In genomic region chr12:108249522-108249921, GRCm38 (mm10) we compare ENCODE assay signal across 10 mouse cellular contexts. TPM values are rescaled to one million over a fixed set of nuclear protein-coding genes. Genes with fewer than 3 reads are reported as not detected.
A peak's percentile ranks its signal among the peaks of the same experiment; 100 is the strongest.
DNase-seq lines count a peak whose midpoint lies in the region; ATAC-seq lines count a peak whose summit lies in the region.
"Had no signal": no experiment of that assay in that cellular context is flagged by ENCODE, and none has a peak within 500 bp of the region (broad histone marks: within the 10 kb centered on the region; RNA-seq: fewer than 3 reads in every experiment).

No protein-coding gene starts in this region.

- H3K27ac ChIP-seq in liver, embryonic 11.5 days (ENCODE audit: low read depth, low read length): no peak overlapping the region
- H3K27ac ChIP-seq in heart, embryonic 14.5 days (replicated peaks in 1 of 2; ENCODE audit: control insufficient read depth in 1 of 2, insufficient read depth in 1 of 2, low read depth in 2 of 2, low read length in 2 of 2): peak overlapping the region; percentile 76 to 81
- H3K27ac ChIP-seq in midbrain, embryonic 15.5 days: 0 out of 2 replicates have a peak overlapping the region, but pooled peaks have one; percentile 34
- H3K27ac ChIP-seq: embryonic facial prominence, embryonic 13.5 days had no signal

- H3K36me3 ChIP-seq in liver, embryonic 11.5 days (ENCODE audit: control insufficient read depth, insufficient read depth, low read length): no peaks in the 10 kb centered on the region
- H3K36me3 ChIP-seq in heart, embryonic 14.5 days (ENCODE audit: control insufficient read depth, insufficient read depth, low read length): no peaks in the 10 kb centered on the region
- no peaks in the 10 kb centered on the region for H3K36me3 ChIP-seq in midbrain, embryonic 15.5 days (replicated peaks)
- H3K36me3 ChIP-seq: embryonic facial prominence, embryonic 13.5 days; G1E had no signal

- peaks cover 45% of the 10 kb centered on the region for H3K4me1 ChIP-seq in liver, embryonic 11.5 days (replicated peaks; ENCODE audit: control insufficient read depth, insufficient read depth, low read length)
- peaks cover 73 to 74% of the 10 kb centered on the region in 2 experiments for H3K4me1 ChIP-seq in heart, embryonic 14.5 days (ENCODE audit: control insufficient read depth in 2 of 2, insufficient read depth in 2 of 2, low read length in 2 of 2)
- peaks cover 53% of the 10 kb centered on the region for H3K4me1 ChIP-seq in midbrain, embryonic 15.5 days

- peak; percentile 61 for DNase-seq in liver
- DNase-seq in liver, embryonic 11.5 days (ENCODE audit: low spot score): no peak
- peak; percentile 95 to 96 for DNase-seq in kidney, postnatal 25 days
- no peak for DNase-seq in layer of hippocampus, adult 9-10 months (ENCODE audit: low spot score)
- no peak for DNase-seq in cerebellum, postnatal 14 days

- H3K4me3 ChIP-seq in liver, embryonic 11.5 days (ENCODE audit: low read depth, low read length): no peak overlapping the region
- no peak overlapping the region for H3K4me3 ChIP-seq in heart, embryonic 14.5 days (ENCODE audit: control insufficient read depth in 1 of 2, insufficient read depth in 1 of 2, low read depth in 1 of 2, low read length in 2 of 2)
- H3K4me3 ChIP-seq in midbrain, embryonic 15.5 days: no peak overlapping the region
- H3K4me3 ChIP-seq: embryonic facial prominence, embryonic 13.5 days had no signal

- H3K9ac ChIP-seq in liver, embryonic 11.5 days (ENCODE audit: low read depth, low read length): no peak overlapping the region
- H3K9ac ChIP-seq in heart, embryonic 14.5 days (ENCODE audit: low read length): peak overlapping the region; percentile 27; the same call in 1 of the 2 replicates
- no peak overlapping the region for H3K9ac ChIP-seq in midbrain, embryonic 15.5 days
- H3K9ac ChIP-seq: embryonic facial prominence, embryonic 13.5 days had no signal

- H3K27me3 ChIP-seq in liver, embryonic 11.5 days (replicated peaks; ENCODE audit: control insufficient read depth, insufficient read depth, low read length): no peaks in the 10 kb centered on the region
- H3K27me3 ChIP-seq in heart, embryonic 14.5 days (ENCODE audit: control insufficient read depth, insufficient read depth, low read length): no peaks in the 10 kb centered on the region
- H3K27me3 ChIP-seq in midbrain, embryonic 15.5 days (replicated peaks): no peaks in the 10 kb centered on the region

- H3K9me3 ChIP-seq in liver, embryonic 11.5 days (ENCODE audit: control insufficient read depth, low read length): no peaks in the 10 kb centered on the region
- H3K9me3 ChIP-seq in heart, embryonic 14.5 days (ENCODE audit: control insufficient read depth, low read length): no peaks in the 10 kb centered on the region
- H3K9me3 ChIP-seq in midbrain, embryonic 15.5 days: no peaks in the 10 kb centered on the region
- H3K9me3 ChIP-seq: embryonic facial prominence, embryonic 13.5 days had no signal

- WGBS in liver, embryonic 11.5 days: 73% methylated on average over 10 of the region's 10 CpGs
- 15% methylated on average over 10 of the region's 10 CpGs for WGBS in heart, embryonic 14.5 days
- WGBS in midbrain, embryonic 15.5 days: 49% methylated on average over 10 of the region's 10 CpGs

- no peak for ATAC-seq in liver, embryonic 11.5 days (replicated peaks; ENCODE audit: low FRiP score)
- ATAC-seq in heart, embryonic 14.5 days (ENCODE audit: insufficient number of reproducible peaks, insufficient read depth, low FRiP score, low read depth): no peak
- ATAC-seq in midbrain, embryonic 15.5 days (replicated peaks): no peak
- no peak for ATAC-seq in inflammation-experienced regulatory T-cells, adult 6 months

- H3K4me2 ChIP-seq in liver, embryonic 11.5 days: no peak overlapping the region
- peak overlapping the region; percentile 54 for H3K4me2 ChIP-seq in heart, embryonic 14.5 days (ENCODE audit: low read length)
- no peak overlapping the region for H3K4me2 ChIP-seq in midbrain, embryonic 15.5 days
- H3K4me2 ChIP-seq: embryonic facial prominence, embryonic 13.5 days had no signal

RNA-seq across cellular contexts. Expression of gene Ccdc85c, which starts 25.7 kb away (rescaled TPM):
- polyA plus RNA-seq in liver, embryonic 11.5 days (2014; fragmentation: Nextera tagmentation; extraction: Ambion mirVana): 5.9 and 7.4 TPM in 2 replicates
- 7.2 and 8.2 TPM in 2 replicates for polyA plus RNA-seq in heart, embryonic 14.5 days (2014; fragmentation: Nextera tagmentation; extraction: Ambion mirVana)
- polyA plus RNA-seq in midbrain, embryonic 15.5 days (2015; fragmentation: Nextera tagmentation; extraction: Ambion mirVana): 15.3 and 15.8 TPM in 2 replicates
- polyA plus RNA-seq in inflammation-experienced regulatory T-cells, adult 6 months (2017; shearing (Covaris generic)): under 1 TPM; 0.21 to 0.33 (median 0.28) TPM
- polyA plus RNA-seq: G1E had no signal

RNA-seq across cellular contexts. Expression of gene Hhipl1, which starts 56.5 kb away (rescaled TPM):
- 0.14 TPM in 1 of 2 replicates, not detected in the other for polyA plus RNA-seq in liver, embryonic 11.5 days (2014; fragmentation: Nextera tagmentation; extraction: Ambion mirVana)
- polyA plus RNA-seq in heart, embryonic 14.5 days (2014; fragmentation: Nextera tagmentation; extraction: Ambion mirVana): 0.63 and 0.84 TPM in 2 replicates
- 2.7 and 2.8 TPM in 2 replicates for polyA plus RNA-seq in midbrain, embryonic 15.5 days (2015; fragmentation: Nextera tagmentation; extraction: Ambion mirVana)
- polyA plus RNA-seq in inflammation-experienced regulatory T-cells, adult 6 months (2017; shearing (Covaris generic)): not detected
- polyA plus RNA-seq: G1E had no signal

Comparison
In these comparisons a context has a peak if more than half of its experiments do, and no peak if none do; other contexts are left out.
1. DNase-seq: peak in liver (single experiment) and kidney, postnatal 25 days (2 of 2); none in liver, embryonic 11.5 days (single experiment), layer of hippocampus, adult 9-10 months (single experiment) and cerebellum, postnatal 14 days (0 of 2).